Mouse (Mus musculus): ENCODE results near the gene Rab36.
"Not testable (repeated sequence)": the region's sequence is repeated elsewhere in the genome, so short reads cannot be mapped to it uniquely, and the experiment has no call there.

Gene Rab36

GRCm38 (mm10) chr10:75036883-75037379, at the start of gene Rab36:
Rab36 (plus strand) TSS chr10:75037058.
- peak; percentile 37 to 56 for DNase-seq (ENCODE audit: low read depth in 2 of 2, low spot score in 2 of 2)

GRCm38 (mm10) chr10:74987698-74988470, 49.0 kb upstream of the Rab36 start:
- no peak for DNase-seq (ENCODE audit: low read depth in 2 of 2, low spot score in 2 of 2)

- DNase-seq (ENCODE audit: low read depth in 2 of 2, low spot score in 2 of 2), result no peak
These were observed 47.0 kb upstream of the Rab36 start for GRCm38 (mm10) chr10:74989814-74990213.

GRCm38 (mm10) chr10:74990584-74991322, 46.1 kb upstream of the Rab36 start:
- DNase-seq (ENCODE audit: low read depth in 2 of 2, low spot score in 2 of 2), result no peak

- no peak for DNase-seq (ENCODE audit: low read depth in 2 of 2, low spot score in 2 of 2)
These were observed 42.0 kb upstream of the Rab36 start for GRCm38 (mm10) chr10:74994863-74995262.

- DNase-seq (ENCODE audit: low read depth in 2 of 2, low spot score in 2 of 2), result no peak
These were observed 41.5 kb upstream of the Rab36 start for GRCm38 (mm10) chr10:74995377-74995776.

- DNase-seq (ENCODE audit: low read depth in 2 of 2, low spot score in 2 of 2), result no peak
These were observed 35.5 kb upstream of the Rab36 start for GRCm38 (mm10) chr10:75001391-75001790.

- DNase-seq (ENCODE audit: low read depth in 2 of 2, low spot score in 2 of 2), result no peak
These were observed 32.8 kb upstream of the Rab36 start for GRCm38 (mm10) chr10:75004067-75004466.

GRCm38 (mm10) chr10:75006889-75007662, 29.8 kb upstream of the Rab36 start:
- DNase-seq (ENCODE audit: low read depth in 2 of 2, low spot score in 2 of 2), result no peak

GRCm38 (mm10) chr10:75010704-75011103, 26.2 kb upstream of the Rab36 start:
- no peak for DNase-seq (ENCODE audit: low read depth in 2 of 2, low spot score in 2 of 2)

GRCm38 (mm10) chr10:75015465-75015864, 21.4 kb upstream of the Rab36 start:
- no peak for DNase-seq (ENCODE audit: low read depth in 2 of 2, low spot score in 2 of 2)

- DNase-seq (ENCODE audit: low read depth in 2 of 2, low spot score in 2 of 2), result no peak
These were observed 20.4 kb upstream of the Rab36 start for GRCm38 (mm10) chr10:75016481-75016880.

GRCm38 (mm10) chr10:75020271-75020670, 16.6 kb upstream of the Rab36 start:
- no peak for DNase-seq (ENCODE audit: low read depth in 2 of 2, low spot score in 2 of 2)

GRCm38 (mm10) chr10:75021138-75021537, 15.7 kb upstream of the Rab36 start:
- peak; percentile 14 to 48 for DNase-seq (ENCODE audit: low read depth in 2 of 2, low spot score in 2 of 2)

GRCm38 (mm10) chr10:75026491-75026890, 10.4 kb upstream of the Rab36 start:
- no peak for DNase-seq (ENCODE audit: low read depth in 2 of 2, low spot score in 2 of 2)

GRCm38 (mm10) chr10:75028743-75029142, 8.1 kb upstream of the Rab36 start:
- DNase-seq (ENCODE audit: low read depth in 2 of 2, low spot score in 2 of 2), result no peak

GRCm38 (mm10) chr10:75029677-75030076, 7.2 kb upstream of the Rab36 start:
- no peak for DNase-seq (ENCODE audit: low read depth in 2 of 2, low spot score in 2 of 2)

- no peak for DNase-seq (ENCODE audit: low read depth in 2 of 2, low spot score in 2 of 2)
These were observed 6.6 kb upstream of the Rab36 start for GRCm38 (mm10) chr10:75030234-75030633.

- no peak for DNase-seq (ENCODE audit: low read depth in 2 of 2, low spot score in 2 of 2)
These were observed 5.3 kb upstream of the Rab36 start for GRCm38 (mm10) chr10:75031345-75032114.

- no peak for DNase-seq (ENCODE audit: low read depth in 2 of 2, low spot score in 2 of 2)
These were observed 4.5 kb upstream of the Rab36 start, which contains the start of gene Rsph14 for GRCm38 (mm10) chr10:75032395-75032794. Rsph14 (minus strand) TSS chr10:75032586.

GRCm38 (mm10) chr10:75042060-75042459, 5.2 kb downstream of the Rab36 start:
- DNase-seq (ENCODE audit: low read depth in 2 of 2, low spot score in 2 of 2), result not testable (repeated sequence)
